Mouse (Mus musculus) kidney, postnatal 25 days (tissue): Measurements from ENCODE around the gene Kif21b.

Experiments used
- DNase-seq, 2 experiments: peaks; one replicate each; pipeline ENCODE4 v3.0.0; 2021; ENCODE audit warnings: mixed read lengths in 2 of 2

Kif21b gene

DNA sequence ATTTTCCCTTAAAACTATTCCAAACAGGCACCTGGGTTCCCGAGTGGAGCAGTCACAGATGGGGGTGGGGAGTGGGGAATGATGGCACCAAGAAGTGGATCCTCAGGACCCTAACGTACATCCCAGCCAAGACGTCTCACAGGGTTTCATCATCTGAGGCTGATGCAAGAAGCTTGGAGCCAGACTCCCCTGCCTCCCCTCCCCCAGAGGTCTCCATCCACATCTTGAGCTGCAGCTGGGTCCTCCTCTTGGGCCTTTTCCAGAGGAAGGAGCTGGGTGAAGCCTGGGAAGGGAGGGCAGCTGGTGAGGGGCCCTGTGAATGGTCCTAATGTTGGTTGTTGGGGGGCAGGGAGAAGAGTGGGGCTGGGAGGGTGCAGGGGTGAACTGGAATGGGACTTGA, 1.1 kb upstream of the Kif21b start:
- DNase-seq = no peak

DNA sequence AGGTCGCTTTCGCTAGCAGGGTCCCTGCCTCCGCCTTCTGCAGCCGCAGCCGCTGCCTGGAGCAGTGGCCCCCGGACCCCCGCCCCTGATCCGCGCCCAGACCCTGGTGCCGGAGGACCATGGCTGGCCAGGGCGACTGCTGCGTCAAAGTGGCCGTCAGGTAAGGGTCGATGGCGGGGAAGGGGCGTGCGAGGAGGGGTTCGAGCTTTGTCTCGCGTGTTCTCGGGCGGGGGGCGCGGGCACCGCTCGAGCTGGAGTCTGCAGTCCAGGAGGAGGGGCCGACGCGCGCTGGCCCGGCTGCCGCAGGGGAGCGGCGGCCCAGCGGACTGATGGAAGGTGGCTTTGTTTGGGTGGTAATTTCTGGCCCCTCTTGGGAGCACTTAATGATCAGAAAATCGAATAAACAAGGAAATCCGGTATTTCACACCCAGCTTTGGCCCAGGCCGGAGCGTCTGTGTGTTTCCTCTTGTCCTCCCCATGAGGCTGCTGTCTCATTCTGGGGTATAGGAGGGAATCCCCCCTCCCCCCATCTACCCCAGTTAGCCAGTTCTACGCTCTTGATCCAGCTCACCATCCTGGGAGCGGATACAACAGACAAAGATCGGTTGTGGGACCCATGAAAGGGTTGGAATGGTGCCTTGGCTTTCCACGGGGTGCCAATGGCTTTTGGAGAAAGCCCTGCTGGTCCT, 558 bp downstream of the Kif21b start:
- DNase-seq = no peak

DNA sequence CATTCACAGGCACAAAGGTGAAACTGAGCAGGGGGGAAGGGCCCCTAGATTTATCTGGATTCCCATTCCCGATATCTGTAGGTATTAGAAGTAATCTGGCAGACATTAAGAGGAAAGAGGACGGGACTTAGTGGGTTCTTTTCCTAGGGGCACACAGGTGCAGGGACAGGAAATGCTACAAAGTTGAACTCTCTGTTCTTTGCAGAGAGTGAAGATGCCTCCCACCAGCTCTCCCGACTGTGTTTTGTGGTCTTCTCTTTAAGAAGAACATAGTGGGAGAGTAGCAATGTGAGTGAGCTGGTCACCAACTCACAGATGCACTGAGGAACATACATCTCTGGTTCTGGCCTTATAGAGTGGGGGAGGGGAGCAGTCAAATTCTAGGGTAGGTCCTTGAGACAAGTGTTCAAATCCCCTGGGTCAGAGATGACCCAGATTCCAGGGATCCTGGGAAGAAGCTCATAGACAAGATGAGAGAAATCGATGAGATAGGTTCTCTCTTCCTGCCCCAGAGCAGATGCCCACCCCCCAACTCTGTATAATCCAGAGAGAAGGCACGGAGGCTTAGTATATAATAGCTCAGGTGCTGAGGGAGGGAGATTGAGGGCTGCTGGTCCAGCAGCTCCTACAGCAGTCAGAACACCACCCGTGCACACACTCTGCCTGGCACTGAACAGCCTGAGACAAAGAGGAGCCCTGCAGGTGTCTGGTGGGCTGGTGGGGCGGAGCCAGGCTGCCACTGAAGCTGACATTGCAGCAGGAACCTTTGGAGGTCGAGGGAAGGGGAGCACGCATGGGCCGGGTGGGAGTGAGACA, 1.4 kb downstream of the Kif21b start:
- no peak for DNase-seq

DNA sequence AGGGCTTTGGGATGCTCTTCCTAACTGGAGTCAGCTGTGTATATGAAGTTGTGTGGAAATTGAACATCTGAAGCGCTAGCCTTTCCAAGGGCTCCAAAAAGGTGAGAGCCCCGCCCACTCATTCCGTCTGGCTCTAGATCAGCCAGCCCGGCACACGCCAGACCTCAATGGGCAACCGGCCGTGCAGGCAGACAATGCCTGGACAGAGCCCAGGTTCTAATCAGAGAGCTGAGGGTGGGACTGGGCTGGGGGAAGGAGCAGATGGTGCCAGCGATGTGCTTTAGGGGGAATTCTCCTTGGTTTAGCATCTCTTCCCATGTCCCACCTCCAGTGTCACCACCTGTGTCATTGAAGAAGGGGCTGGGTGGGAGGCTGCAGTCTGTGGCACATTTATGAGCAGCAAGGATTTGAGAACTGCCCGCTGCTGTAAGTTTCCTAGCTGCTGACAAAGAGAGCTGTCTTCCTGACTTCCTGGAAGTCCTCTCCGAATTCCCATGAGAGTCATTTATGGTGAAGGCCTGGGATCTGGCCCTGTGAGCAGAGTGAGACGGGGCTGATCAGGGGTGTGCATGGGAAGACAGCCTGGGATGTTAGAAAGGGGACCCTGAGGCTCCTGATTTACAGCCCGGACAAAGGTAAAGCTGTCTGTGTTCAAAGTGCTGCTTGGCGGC, 2.5 kb downstream of the Kif21b start:
- peak in 1 of 2 experiments; percentile 40 for DNase-seq

DNA sequence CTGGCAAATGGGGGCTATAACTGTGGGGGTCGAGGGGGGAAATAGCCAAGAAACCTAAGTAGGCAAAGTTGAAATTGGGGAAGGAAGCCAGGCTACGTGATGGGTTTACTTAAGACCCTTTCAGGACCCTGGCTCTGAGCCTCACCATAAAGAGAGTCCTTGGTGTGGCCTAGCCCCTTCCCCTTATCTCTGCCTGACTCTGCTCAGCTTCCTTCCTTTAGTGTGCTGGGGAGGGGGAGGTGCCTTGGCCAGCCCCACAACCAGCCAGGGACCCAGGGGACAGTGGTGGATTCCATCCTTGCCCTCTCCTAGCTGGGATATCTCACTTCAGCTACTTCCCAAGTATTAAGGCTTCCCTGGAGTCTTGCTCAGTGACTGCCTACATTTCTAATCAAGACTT, 3.4 kb downstream of the Kif21b start:
- DNase-seq = no peak

DNA sequence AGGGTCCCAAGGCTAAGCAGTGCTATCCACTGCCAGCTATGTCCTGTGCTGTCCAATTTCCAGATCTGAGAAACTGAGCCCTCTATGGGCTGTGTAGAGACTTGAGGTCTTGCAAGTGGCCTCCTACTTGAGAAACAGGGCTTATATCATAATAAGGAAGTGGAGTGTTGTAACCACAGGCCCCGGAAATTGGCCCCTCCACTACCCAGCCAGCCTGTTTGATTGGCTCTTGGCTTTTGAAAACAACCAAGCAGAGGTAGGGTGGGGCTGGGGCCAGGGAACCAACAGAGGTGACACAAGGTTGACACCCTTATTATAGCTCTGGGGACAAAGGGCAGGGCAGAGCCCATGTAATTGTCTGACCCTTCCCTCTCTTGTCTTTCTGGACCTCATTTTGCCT, 3.9 kb downstream of the Kif21b start:
- peak in 1 of 2 experiments; percentile 16 for DNase-seq

DNA sequence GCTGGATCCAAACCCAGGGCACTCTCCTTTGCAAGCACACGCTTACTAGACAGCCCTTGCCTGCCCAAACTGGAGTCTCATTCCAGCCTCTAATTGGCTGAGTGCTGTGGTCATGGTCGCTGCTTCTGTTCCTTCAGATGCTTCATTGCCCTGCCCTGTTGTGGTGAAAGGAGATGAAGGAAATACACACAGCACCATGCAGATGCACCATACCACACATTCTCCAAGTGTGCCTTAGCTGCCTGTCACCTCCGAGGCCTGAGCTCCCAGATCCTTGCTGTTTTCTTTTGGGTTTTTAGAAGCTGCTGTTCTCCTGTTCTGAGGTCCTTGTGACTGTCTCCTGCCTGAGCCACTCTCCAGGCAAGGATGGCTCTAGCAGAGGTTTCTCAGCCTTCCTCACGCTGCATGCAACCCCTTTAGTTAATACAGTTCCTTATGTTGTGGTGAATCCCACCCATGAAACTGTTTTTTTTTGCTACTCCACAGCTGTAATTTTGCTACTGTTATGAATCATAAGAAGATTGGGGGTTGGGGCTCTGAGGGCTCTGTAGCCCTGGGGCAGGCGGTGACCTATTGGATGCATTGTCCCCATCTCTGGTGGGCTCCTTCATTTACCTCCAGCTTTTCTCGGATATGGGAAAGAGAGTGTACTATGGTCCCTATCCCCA, 4.7 kb downstream of the Kif21b start:
- no peak for DNase-seq

DNA sequence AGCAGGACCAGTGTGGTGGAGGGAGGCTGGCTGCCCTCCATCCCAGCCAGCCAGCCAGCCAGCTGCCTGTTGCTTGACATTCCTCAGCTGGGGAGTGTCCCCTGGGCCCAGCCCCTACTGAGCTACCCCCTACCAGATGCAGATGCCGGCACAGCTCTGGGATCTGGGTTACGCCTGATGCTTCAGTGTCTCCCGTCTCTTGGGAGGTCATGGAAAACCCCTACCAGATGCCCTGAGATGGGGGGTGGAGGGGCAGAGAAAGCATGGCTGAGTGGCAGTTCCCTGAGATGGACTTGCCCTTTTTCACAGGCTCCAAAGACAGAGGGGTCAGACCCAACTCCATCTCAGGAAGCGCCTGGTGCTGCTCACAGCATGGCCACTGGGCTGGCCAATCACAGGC, 5.4 kb downstream of the Kif21b start:
- DNase-seq = no peak

DNA sequence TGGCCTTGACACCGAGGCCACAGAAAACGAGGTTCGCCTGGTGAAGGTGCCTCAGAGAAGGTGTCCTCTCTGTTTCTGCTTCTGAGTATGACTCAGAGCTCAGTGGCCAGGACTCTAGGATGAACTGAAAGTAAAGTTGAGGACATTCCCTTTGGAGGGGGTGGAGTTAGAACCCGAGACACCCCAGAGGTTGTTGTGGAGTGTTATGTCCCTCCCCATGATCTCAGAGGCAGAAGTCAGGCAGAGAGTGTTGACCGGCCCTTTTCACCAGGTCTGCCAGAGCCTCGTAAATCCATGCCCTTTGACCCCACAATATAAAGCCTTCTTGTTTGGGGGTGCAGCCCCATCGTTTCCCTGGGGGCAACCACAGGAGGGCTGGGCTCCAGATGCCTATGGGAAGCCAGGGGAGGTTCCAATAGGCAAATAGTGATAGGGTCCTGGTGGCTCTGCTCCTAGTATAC, 5.9 kb downstream of the Kif21b start:
- DNase-seq = peak in 1 of 2 experiments; percentile 38

DNA sequence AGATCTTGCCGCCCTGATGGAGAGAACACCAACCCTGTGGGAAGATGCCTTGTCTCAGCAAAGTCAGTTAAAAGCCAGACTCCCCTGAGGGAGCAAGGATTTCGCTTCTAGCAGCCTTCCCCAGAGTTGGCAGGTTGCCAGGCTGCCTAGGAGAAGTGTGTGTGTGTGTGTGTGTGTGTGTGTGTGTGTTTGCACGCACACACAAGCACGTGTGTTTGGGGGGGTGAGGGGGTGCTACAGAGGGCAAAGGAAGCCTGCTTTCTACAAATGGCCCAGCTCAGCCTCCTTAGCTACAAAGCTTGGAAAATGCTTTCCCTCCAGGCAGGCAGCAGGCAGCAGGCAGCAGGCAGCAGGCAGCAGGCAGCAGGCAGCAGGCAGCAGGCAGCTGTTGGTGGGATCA, 6.4 kb downstream of the Kif21b start:
- DNase-seq = peak; percentile 67 to 76

DNA sequence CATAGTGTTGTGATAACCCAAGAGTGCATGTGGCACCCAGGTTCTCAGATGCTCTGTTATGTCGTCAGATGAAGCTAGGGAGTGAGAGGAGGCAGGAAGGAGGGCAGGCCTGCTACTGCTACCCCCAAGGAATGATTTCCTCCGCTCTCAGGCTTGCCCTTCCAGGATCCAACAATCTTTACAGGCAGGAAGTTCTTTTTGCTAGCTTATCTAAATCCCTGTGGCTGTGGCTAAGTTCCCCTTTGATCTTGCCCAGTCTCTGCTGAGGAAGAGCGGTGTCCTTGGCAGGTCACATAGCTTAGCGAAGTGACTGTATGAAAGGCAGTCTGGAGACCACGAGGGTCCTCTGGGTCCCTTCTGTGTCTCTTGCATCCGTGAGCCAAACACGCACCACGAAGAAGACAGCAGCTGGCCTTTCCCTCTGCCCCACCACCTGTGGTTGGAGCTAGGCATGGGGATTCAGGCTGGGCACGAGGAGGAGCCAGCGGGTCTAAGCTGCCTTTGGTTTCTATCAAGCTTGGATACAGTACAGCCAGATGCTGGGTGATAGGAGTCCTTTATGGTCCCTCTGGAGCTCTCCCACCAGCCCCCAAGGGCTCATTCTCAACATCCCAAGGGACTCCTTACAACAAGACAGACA, 7.1 kb downstream of the Kif21b start:
- DNase-seq = peak in 1 of 2 experiments; percentile 42

DNA sequence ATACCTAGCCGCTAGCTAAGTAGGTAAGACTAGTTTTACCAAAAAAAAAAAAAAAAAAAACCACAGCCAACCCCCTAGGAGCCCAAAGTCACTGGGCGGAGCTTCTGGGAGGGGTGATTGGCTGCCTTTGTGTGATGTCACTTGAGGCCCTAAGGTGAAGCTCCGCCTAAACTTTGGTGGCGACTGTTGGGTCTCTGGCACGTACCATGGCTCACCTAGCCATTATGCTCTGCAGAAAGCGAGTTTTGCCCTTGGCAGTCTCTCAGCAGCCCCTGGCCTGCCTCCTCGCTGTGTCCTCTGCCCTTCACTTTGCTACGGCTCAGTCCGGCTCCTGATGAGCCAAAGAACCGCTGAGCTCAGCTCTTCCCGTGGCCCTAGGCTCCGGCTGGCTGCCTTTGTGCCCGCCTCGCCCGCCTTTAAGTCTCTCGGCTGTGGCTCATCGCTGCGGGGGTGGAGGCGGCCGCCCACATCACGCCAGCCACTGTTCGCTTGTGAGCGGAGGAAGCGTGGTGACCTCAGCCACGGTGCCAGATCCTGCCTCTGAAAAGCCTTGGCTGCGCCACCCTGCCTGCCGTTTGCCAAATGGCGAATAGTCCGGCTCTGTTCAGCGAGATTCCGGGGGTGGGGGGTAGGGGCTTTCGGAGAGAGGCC, 8.9 kb downstream of the Kif21b start:
- DNase-seq = peak; percentile 83 to 95

DNA sequence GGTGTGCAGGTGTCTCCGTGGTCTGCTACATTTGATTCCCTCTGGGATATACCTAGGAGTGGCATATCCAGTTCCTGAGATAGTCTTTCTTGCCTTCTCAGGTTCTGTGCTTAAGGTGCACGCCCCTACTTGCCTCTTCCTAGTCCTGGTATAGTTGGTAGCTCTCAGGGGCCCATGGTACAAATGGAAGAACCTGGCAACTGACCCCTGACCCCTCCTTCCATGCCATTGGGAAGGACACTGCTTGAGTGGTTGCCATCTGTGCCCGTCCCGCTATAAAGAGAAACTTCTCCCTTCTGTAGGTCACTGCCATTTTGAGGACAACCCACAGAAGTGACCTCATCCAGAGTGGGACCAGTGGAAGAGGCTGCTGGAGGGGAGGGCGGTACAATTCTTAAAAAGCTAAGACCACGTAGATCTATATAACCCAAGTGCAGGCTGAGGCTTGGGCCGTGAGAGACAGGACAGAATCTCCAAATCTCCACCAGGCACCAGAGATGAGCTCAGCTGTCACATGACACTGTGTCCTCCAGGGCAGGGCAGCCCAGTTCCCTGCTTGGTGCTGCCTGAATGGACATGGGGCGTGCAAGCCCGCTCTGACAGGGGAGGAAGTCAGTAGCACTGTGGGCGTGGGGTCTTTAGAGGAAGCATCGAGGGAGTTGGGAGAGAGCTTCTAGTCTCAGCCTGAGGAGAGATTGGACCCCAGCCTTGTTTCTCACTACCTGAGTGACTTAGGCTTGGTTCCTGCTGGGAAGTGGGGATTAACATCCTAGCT, 10.2 kb downstream of the Kif21b start:
- DNase-seq = peak in 1 of 2 experiments; percentile 69

DNA sequence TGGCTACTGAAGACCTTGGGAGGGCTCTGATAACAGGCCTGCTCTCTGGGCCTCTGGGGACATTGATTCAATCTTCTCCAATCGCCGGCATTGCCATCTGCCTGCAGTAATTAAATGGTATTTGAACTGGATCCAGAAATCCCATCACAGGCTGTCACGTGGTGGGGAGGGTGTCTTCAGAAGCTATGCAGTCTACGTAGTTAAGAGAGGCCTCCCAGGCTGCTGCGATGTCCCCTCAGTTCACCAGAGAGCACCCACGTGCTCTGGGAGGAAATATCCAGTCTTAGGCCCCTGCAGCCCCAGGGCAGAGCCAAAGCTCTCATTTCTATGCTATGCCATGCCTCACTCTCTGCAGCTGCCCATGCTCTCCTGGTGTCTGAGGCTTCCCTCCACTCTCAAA, 11.1 kb downstream of the Kif21b start:
- DNase-seq = peak; percentile 23 to 52

DNA sequence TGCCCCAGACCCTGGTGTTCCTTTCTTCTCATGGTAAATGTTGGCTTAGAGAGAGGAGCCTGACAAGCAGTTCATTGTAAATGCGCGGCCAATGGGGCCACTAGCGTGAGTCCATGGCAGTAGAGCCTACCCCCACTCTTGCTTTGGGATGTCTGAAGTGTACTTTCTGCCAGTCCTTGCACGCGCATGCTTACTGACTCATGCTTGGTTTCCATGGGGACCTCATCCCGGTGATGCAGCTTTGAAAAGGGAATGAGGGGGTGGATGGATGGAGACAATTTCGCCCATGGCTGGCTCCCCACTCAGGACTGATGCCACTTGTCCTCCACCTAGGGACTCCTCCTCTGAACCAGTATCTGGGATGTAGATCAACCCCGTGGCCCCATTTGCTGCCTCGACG, 12.3 kb downstream of the Kif21b start:
- no peak for DNase-seq

DNA sequence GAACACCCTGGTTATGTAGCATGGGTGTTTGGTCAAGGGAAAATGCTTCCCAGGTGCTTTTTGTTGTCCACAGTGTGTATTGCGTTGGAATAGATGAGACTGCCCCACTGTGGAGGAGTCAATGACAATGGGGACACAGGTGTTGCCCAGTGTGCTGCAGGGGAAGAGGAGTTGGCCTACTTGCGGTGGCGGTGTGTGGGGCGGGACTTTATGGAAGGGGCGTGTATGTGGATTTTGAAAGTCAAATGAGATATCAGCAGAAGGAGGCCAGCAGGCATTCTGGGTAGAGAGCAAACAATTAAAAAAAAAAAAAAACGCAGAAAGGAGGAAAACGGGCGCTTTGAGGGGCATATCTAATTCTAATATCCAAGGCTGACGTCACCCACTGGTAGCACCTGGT, 18.5 kb downstream of the Kif21b start:
- no peak for DNase-seq

DNA sequence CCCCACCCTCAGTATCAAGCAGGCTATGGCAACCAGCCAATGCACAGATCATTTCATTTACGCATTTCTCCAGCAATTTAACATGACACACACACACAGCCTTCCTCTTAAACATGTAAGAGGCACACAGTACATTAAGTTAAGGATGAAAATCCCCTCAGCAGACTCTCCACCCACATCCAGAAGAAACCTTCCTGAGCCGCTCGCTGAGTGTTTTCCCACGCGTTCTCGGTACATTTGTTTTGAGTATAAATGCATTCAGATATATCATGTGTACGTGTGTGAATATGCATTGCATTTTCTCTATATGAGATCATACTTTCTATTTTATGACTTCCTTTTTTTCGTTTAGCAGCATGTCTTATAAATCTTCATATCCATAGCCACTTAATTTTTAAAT, 20.2 kb downstream of the Kif21b start:
- no peak for DNase-seq

DNA sequence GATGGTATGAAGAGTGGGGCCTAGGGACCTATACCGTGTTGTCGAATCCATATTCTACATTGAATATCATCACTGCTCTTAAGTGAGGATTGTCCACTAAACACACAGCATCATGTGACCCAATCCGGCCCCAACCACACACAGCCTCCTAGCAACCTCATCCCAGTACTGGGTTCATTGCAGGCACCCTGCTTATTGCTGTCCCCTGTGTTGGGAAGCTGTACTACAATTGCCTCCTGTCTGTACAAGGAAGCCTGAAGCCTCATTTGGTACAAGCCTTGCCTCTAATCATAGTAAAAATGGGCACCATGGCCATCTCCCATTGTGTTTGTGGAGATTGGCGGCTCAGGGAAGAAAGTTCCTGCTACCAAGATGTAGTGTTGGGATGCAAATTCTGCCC, 25.1 kb downstream of the Kif21b start:
- no peak for DNase-seq

DNA sequence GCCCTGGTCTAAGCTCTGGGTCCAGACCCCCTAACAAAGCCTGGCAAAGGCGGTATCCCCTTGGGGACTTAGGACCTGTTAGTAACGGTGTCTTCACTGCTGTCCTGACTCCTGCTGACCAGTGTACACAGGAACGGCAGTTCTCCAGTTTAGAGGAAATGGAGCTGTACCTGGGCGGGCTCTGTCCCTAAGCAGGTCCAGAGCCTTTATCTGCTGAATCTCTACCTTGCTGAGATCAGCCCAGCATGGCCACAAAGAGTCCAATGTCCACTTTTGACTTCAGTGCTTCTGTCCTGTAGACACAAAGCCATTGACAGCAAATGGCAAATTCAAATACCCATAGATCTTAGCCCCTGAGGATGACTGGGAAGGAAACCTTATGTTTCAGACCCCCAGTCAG, 25.8 kb downstream of the Kif21b start:
- DNase-seq = no peak

DNA sequence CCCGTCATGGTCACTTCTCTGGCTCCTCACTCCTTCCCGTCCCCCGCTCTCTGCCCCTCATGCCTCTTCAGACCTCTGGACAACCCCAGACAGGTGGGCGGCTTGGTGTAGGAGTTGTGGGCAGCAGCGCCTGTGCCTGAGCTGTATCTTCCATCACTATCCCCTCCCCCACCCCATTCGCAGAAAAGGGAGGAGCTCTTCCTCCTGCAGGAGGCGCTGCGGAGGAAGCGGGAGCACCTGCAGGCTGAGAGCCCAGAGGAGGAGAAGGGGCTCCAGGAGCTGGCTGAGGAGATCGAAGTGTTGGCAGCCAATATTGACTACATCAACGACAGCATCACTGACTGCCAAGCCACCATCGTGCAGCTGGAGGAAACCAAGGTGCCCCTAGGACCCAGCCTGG, 28.6 kb downstream of the Kif21b start:
- DNase-seq = no peak

DNA sequence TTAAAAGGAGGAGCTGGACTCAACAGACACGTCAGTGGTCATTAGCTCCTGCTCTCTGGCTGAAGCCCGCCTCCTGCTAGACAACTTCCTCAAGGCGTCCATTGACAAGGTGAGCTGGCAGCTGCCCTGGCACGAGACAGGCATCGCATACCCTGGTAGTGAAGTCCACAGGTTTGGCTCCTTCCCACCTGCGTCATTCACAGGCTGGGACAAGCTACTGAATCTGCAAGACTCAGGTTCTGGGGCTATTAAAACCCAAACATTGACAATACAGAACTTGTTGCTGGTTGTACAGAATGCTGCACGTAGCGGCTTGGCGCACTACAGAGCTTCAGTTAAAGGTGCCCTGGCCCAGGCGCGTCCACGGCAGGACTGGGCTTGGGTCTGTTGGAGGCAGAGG, 29.1 kb downstream of the Kif21b start:
- no peak for DNase-seq
